Mouse (Mus musculus) hindbrain, embryonic 12.5 days (tissue): Measurements from ENCODE around the gene Usp7. TPM values are rescaled to one million over a fixed set of nuclear protein-coding genes. Genes with fewer than 3 reads are reported as not detected.

Experiments
- ATAC-seq: fragments of 200-750 bp; cut with Nextera tagmentation; 2 replicates; pipeline ENCODE4 v1.8.0; 2017; ENCODE audit warnings: moderate TSS enrichment; ENCODE audit not compliant: low FRiP score
- H3K27ac ChIP-seq: fragments of 300-500 bp; sonication (generic); 2 replicates; pipeline ENCODE4 v1.5.1; 2016; ENCODE audit warnings: mild to moderate bottlenecking
- H3K27me3 ChIP-seq: fragments of 300-500 bp; sonication (generic); 2 replicates; pipeline ENCODE4 v1.6.1; 2016; ENCODE audit warnings: mild to moderate bottlenecking
- H3K36me3 ChIP-seq: fragments of 300-500 bp; sonication (generic); 2 replicates; pipeline ENCODE4 v1.6.1; 2016; ENCODE audit warnings: mild to moderate bottlenecking
- H3K4me1 ChIP-seq: fragments of 300-500 bp; sonication (generic); 2 replicates; pipeline ENCODE4 v1.6.1; 2016
- H3K4me2 ChIP-seq: fragments of 300-500 bp; sonication (generic); replicated peaks from 2 replicates; pipeline ENCODE4 v1.6.1; 2016; ENCODE audit warnings: mild to moderate bottlenecking
- H3K4me3 ChIP-seq: fragments of 300-500 bp; sonication (generic); 2 replicates; pipeline ENCODE4 v1.5.1; 2016; ENCODE audit warnings: mild to moderate bottlenecking
- H3K9ac ChIP-seq: fragments of 300-500 bp; sonication (generic); 2 replicates; pipeline ENCODE4 v1.6.1; 2016; ENCODE audit warnings: mild to moderate bottlenecking, moderate library complexity
- H3K9me3 ChIP-seq: fragments of 300-500 bp; sonication (generic); replicated peaks from 2 replicates; pipeline ENCODE4 v1.6.1; 2016; ENCODE audit warnings: mild to moderate bottlenecking
- WGBS: fragments of 180-500 bp; shearing (Covaris S2); methylation state at CpG from one replicate; pipeline ENCODE4 v1.1.7; 2016; 5-methylcytosine and 5-hydroxymethylcytosine counted together
- polyA plus RNA-seq: library from polyadenylated mRNA; unstranded; fragments of >200 nt; fragmentation: Nextera tagmentation; extraction: Ambion mirVana; gene quantifications from 2 replicates; pipeline ENCODE4 v1.2.1, GENCODE M21; 2016

Usp7 gene
- polyA plus RNA-seq, 1 experiment from 2014 or later, result 34.9 TPM

DNA sequence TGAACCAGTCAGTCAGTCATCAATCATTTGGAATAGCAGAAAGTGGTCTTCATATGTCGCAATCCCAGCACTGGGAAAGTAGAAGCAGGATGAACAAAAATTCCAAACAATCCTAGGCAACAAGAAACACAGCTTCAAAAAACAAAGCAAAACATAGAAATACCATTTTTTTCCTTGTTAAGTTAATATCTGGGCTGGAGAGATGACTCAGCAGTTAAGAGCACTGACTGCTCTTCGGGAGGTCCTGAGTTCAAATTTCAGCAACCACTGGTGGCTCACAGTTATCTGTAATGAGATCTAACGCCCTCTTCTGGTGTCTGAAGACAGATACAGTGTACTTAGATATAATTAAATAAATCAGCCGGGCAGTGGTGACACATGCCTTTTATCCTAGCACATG lies 30.5 kb upstream of the Usp7 start:
- no peaks in the 10 kb centered on the region for H3K27me3 ChIP-seq
- WGBS, result 82% methylated on average over 4 of the region's 4 CpGs
- H3K4me3 ChIP-seq, result no peak overlapping the region
- H3K36me3 ChIP-seq, result no peaks in the 10 kb centered on the region
- H3K9ac ChIP-seq, result no peak overlapping the region
- ATAC-seq, result no peak
- H3K4me1 ChIP-seq, result no peaks in the 10 kb centered on the region
- no peak overlapping the region for H3K27ac ChIP-seq
- no peaks in the 10 kb centered on the region for H3K9me3 ChIP-seq
- H3K4me2 ChIP-seq, result no peak overlapping the region

DNA sequence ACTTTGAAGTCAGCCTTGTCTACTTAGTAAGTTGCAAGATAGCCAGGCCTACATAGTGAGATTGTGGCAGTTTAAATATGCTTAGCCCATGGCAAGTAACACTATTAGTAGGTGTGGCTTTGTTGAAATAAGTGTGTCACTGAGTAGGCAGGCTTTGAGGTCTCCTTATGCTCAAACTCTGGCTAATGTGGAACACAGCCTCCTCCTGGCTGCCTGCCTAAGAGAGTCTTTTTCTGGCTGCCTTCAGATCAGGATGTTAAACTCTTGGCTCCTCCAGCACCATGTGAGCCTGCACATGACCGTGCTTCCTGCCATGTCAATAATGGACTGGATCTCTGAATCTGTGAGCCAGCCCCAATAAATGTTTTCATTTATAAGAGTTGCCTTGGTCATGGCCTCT lies 29.3 kb upstream of the Usp7 start:
- Histone ChIP-seq H3K27me3 (no peaks in the 10 kb centered on the region), H3K9me3 (no peaks in the 10 kb centered on the region), H3K36me3 (no peaks in the 10 kb centered on the region), H3K27ac (no peak overlapping the region), H3K4me3 (no peak overlapping the region), H3K4me1 (no peaks in the 10 kb centered on the region), H3K4me2 (no peak overlapping the region), H3K9ac (no peak overlapping the region)
- WGBS, result 77% methylated on average over 1 of the region's 1 CpGs
- no peak for ATAC-seq

DNA sequence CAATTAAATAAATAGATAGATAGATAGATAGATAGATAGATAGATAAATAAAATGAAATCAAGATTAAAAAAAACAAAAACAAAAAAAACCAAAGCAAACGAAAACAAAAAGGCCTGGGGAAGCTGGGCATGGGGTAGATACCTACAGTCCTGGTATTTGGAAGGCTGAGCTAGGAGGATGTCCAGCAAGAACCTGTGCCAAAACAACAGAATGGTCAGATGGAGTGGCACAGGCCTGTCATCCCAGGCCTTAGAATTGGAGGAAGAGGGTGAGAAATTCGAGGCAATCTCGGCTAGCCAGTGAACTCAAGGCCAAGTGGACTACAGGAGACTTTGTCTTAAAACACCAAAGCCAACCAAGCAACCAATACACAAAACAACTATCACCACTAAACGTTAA lies 25.8 kb upstream of the Usp7 start:
- no peak overlapping the region for H3K4me2 ChIP-seq
- no peaks in the 10 kb centered on the region for H3K9me3 ChIP-seq
- no peaks in the 10 kb centered on the region for H3K4me1 ChIP-seq
- WGBS, result 82% methylated on average over 4 of the region's 4 CpGs
- no peaks in the 10 kb centered on the region for H3K27me3 ChIP-seq
- no peak overlapping the region for H3K27ac ChIP-seq
- H3K9ac ChIP-seq, result no peak overlapping the region
- no peak for ATAC-seq
- no peaks in the 10 kb centered on the region for H3K36me3 ChIP-seq
- no peak overlapping the region for H3K4me3 ChIP-seq

DNA sequence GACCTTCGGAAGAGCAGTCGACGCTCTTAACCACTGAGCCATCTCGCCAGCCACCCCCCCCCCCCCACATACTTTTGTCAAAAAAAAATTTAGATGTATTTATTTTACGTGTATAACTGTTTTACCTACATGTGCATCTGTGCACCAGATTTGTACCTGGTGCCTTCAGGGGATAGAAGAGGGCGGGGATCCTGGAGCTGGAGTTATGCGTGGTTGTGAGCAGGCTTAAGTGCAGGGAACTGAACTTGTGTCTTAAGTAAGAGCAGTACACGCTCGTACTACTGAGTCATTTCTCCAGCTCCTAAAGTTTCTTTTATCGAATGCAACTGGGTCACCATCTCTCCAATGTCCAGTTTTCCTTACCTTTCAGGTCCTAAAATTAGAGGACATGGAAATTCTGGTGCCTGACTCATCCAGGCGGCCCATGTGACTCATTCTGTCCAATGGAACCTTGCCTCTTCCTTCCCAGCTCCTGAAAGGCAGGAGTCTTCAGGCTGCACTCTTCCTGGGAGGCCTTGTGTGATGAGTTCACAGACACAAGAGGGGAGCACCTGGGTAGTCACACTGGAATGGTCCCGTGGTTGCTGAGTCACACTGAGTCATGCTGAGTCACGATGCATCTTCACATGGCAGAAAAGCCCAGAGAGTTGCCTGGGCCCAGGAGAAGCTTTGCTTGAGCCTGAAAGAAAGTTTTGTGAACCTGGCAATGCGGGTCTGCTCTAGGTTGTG lies 18.5 kb upstream of the Usp7 start:
- Histone ChIP-seq H3K9ac (no peak overlapping the region), H3K4me1 (no peaks in the 10 kb centered on the region), H3K9me3 (no peaks in the 10 kb centered on the region), H3K4me3 (no peak overlapping the region), H3K27ac (no peak overlapping the region), H3K4me2 (no peak overlapping the region), H3K36me3 (no peaks in the 10 kb centered on the region), H3K27me3 (no peaks in the 10 kb centered on the region)
- WGBS, result 91% methylated on average over 14 of the region's 14 CpGs
- ATAC-seq, result no peak

DNA sequence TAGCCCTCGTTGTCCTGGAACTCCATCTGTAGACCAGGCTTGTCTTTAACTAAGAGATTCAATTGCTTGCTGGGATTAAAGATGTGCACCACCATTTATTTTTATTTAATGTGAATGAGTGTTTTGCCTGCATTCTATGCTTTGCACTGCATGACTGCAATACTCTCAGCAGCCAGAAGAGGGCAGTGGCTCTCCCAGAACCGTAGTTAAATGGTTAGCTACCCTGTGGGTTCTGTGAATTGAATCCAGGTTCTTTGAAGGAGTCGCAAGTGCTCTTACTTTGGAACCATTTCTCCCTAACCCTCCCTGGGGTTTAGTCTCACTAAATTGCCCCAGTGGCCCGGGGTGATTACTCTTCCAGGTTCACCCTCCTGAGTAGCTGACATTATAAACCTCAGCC lies 14.6 kb upstream of the Usp7 start:
- no peak overlapping the region for H3K4me3 ChIP-seq
- H3K9ac ChIP-seq, result no peak overlapping the region
- H3K9me3 ChIP-seq, result no peaks in the 10 kb centered on the region
- no peaks in the 10 kb centered on the region for H3K36me3 ChIP-seq
- no peak for ATAC-seq
- H3K27me3 ChIP-seq, result no peaks in the 10 kb centered on the region
- H3K4me2 ChIP-seq, result no peak overlapping the region
- 19% methylated on average over 4 of the region's 4 CpGs for WGBS
- H3K27ac ChIP-seq, result no peak overlapping the region
- no peaks in the 10 kb centered on the region for H3K4me1 ChIP-seq

DNA sequence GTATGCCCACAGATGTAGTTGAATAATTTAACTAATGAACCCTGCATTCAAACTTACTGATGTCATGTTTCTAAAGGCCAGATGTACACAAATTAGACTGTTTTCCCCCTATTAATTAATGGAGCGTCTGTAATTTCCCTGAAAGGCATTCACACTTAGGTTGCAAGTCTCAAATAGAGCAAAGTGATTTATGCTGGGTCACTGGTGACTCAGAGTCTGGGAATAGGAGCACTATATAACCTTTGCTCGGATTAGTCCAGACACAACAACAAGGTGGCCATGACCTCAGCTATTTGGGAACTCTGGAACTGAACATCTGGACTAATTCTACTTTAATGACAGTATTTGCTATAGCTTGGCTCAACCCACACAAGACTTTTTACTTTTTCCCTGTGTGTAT lies 3.8 kb upstream of the Usp7 start:
- Histone ChIP-seq H3K36me3 (no peaks in the 10 kb centered on the region), H3K4me3 (no peak overlapping the region), H3K9ac (no peak overlapping the region), H3K4me1 (no peaks in the 10 kb centered on the region), H3K27ac (no peak overlapping the region), H3K4me2 (no peak overlapping the region), H3K9me3 (0 out of 2 replicates have a peak, but pooled peaks cover 7% of the 10 kb centered on the region), H3K27me3 (no peaks in the 10 kb centered on the region)
- WGBS, result 69% methylated on average over 2 of the region's 2 CpGs
- ATAC-seq, result no peak

DNA sequence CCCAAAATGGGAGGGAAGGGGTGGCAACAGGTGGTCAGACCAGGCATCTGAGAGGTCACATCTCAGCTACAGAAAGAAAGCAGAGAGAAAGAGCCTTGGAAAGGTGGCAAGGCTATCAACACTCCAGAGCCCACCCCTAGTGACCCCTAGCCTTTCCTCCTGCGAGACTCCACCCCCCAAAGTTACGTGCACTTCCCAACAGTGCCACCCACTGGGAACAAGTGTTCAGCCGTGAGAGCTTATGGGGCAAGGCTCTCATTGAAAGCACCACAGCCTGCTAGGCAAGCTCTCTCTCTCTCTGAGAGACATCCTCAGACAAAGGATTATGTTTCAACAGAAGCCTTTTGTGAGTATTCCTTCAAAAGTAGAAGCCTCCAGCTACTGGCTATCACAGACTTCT lies 2.8 kb upstream of the Usp7 start:
- no peaks in the 10 kb centered on the region for H3K36me3 ChIP-seq
- H3K4me3 ChIP-seq, result no peak overlapping the region
- 9% methylated on average over 3 of the region's 3 CpGs for WGBS
- no peaks in the 10 kb centered on the region for H3K4me1 ChIP-seq
- ATAC-seq, result no peak
- H3K27me3 ChIP-seq, result no peaks in the 10 kb centered on the region
- H3K9ac ChIP-seq, result no peak overlapping the region
- no peak overlapping the region for H3K27ac ChIP-seq
- no peak overlapping the region for H3K4me2 ChIP-seq
- 0 out of 2 replicates have a peak, but pooled peaks cover 3% of the 10 kb centered on the region for H3K9me3 ChIP-seq

DNA sequence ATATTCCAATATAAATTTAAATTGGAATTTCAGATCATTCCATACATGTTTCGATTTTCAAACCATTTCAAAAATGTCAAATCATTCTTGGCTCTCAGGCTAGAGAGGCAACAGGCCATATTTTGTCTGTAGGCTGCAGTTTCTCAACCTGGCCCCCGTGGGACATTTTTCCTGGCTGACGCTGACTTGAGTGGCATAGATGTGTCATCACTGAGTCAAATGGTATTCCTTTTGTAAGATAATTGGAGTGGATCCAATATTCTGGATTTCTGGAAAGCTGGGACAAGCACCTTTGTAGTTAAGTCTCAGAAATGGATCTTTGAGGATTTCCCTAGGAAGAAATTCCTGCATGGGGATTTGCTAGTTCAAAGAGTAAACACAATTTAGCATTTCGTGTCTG lies 1.2 kb downstream of the Usp7 start:
- 91% methylated on average over 4 of the region's 4 CpGs for WGBS
- no peaks in the 10 kb centered on the region for H3K27me3 ChIP-seq
- peaks cover 4% of the 10 kb centered on the region; the same call in 1 of the 2 replicates for H3K4me1 ChIP-seq

DNA sequence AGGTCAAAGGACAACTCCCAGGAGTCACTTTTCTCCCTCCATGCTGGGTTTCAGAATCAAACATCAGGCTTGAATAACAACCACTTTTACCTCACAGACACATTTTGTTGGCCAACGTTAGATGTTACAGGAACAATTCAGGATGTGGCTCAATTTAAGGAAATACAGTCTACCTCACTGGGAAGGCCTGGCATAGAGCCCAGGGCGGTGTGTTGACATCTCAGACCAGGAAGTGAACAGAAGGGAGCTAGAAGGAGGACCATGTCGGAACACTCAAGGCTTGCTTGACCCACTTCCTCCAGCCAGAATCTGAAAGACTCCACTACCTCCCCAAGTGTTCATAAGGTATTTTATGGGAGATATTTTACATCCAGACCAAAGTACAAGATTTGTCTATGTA lies 7.4 kb downstream of the Usp7 start:
- no peak for ATAC-seq
- Histone ChIP-seq H3K4me1 (peaks cover 4% of the 10 kb centered on the region; the same call in 1 of the 2 replicates), H3K36me3 (no peaks in the 10 kb centered on the region), H3K9ac (no peak overlapping the region), H3K27ac (no peak overlapping the region), H3K27me3 (no peaks in the 10 kb centered on the region), H3K9me3 (no peaks in the 10 kb centered on the region), H3K4me3 (no peak overlapping the region), H3K4me2 (no peak overlapping the region)
- 75% methylated on average over 3 of the region's 3 CpGs for WGBS

More for the DNA sequence above, 1.2 kb downstream of the Usp7 start:
- H3K9ac ChIP-seq, result no peak overlapping the region
- H3K36me3 ChIP-seq, result no peaks in the 10 kb centered on the region
- H3K9me3 ChIP-seq, result no peaks in the 10 kb centered on the region
- no peak overlapping the region for H3K4me2 ChIP-seq
- no peak overlapping the region for H3K27ac ChIP-seq
- no peak overlapping the region for H3K4me3 ChIP-seq
- ATAC-seq, result no peak

DNA sequence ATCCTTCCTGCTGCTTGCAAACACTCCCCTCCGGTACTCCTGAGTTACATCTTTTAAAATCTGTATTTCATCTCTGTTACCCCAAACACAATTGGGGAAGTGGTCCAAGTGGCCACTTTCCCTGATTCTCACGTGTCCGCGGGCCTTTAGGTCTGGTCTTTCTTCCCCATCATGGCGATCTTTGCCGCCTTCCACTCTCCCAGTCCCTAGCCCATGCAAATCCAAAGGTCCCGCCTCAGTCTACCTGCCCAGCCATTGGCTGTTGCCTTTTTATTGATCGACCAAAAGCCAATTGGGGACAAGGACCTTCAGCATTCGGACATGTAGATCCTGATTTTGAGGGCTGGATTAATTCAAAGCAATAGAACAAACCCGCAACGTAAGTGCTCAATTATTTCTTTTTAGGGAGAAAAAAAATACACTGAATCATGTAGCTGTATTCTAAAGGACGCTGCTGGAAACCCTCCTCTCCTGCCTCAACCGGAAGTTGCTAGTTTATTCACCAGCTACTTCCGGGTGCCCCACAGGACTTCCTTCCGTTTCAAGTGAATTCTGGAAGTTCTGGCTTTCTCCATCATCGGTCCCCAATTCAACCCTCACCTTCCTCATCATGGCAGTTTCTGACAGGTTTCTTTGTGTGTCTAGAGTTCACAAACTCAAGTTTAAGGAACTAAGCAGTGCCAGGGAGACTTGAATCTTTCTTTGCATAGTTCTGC lies 8.8 kb downstream of the Usp7 start:
- WGBS, result 79% methylated on average over 16 of the region's 16 CpGs

DNA sequence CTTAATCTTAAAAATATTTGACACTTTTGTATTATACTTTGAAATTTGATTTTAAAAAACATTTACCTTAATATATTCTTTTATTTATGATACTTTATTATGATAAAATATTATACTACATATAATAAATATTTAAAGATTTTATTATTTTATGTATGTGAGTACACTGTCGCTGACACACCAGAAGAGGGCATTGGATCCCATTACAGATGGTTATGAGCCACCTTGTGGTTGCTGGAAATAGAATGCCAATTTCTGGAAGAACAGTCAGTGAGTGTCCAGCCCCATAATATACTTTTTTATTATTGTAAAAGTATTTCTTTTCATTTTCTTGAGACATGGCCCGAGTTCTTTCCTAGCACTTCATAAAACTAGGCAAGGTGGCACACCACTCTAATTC lies 10.4 kb downstream of the Usp7 start:
- Histone ChIP-seq H3K27me3 (no peaks in the 10 kb centered on the region), H3K4me2 (no peak overlapping the region), H3K36me3 (no peaks in the 10 kb centered on the region), H3K4me1 (no peaks in the 10 kb centered on the region), H3K9ac (no peak overlapping the region), H3K4me3 (no peak overlapping the region), H3K27ac (no peak overlapping the region), H3K9me3 (no peaks in the 10 kb centered on the region)
- 96% methylated on average over 2 of the region's 2 CpGs for WGBS
- ATAC-seq, result no peak

More for the DNA sequence above, 8.8 kb downstream of the Usp7 start:
- no peaks in the 10 kb centered on the region for H3K9me3 ChIP-seq
- H3K27ac ChIP-seq, result no peak overlapping the region
- H3K27me3 ChIP-seq, result no peaks in the 10 kb centered on the region
- no peaks in the 10 kb centered on the region for H3K36me3 ChIP-seq
- ATAC-seq, result no peak
- no peak overlapping the region for H3K9ac ChIP-seq
- H3K4me3 ChIP-seq, result no peak overlapping the region
- H3K4me2 ChIP-seq, result no peak overlapping the region
- H3K4me1 ChIP-seq, result peaks cover 4% of the 10 kb centered on the region; the same call in 1 of the 2 replicates

DNA sequence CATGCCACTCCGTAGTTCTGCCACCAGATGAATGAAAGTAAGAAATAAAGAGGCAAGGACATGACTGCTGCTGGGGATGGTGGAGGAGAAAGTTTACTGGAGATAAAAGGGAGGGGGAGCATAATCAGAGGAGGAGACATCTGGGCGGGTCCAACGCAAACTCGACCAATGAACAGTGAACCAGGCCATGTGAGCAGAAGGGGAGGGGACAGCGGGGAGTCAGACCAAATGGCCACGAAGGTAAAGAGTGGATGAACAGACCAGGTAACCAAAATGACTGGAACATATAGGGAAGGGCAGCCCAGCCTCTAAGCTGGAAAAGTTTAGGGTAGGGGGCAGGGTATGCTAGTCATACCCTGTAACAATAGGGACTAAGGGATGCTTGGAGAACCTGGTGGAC lies 10.9 kb downstream of the Usp7 start:
- Histone ChIP-seq H3K27ac (no peak overlapping the region), H3K27me3 (no peaks in the 10 kb centered on the region), H3K4me3 (no peak overlapping the region), H3K36me3 (no peaks in the 10 kb centered on the region), H3K4me2 (no peak overlapping the region), H3K9me3 (no peaks in the 10 kb centered on the region), H3K4me1 (no peaks in the 10 kb centered on the region), H3K9ac (no peak overlapping the region)
- WGBS, result 64% methylated on average over 6 of the region's 6 CpGs
- ATAC-seq, result no peak

DNA sequence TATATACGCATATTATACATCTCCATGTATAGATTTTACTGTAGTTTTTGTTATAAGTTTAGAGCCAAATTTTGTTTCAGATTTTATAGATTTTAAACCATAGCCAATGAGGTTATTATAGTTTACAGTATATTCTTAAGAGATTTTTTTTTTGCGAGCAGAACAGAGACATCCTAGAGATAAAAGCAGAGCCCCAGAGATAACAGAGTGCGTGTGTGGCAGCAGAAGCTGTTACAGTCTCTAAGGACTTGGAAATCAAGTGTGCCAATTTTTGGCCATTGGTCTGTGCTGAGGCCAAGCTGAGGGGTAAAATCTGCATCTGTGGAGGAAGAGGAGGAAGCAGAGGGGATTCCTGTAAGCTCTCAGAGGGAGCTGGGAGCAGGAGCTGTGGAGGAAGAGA lies 11.9 kb downstream of the Usp7 start:
- Histone ChIP-seq H3K36me3 (no peaks in the 10 kb centered on the region), H3K27ac (no peak overlapping the region), H3K27me3 (no peaks in the 10 kb centered on the region), H3K4me2 (no peak overlapping the region), H3K9ac (no peak overlapping the region), H3K4me1 (no peaks in the 10 kb centered on the region), H3K9me3 (no peaks in the 10 kb centered on the region), H3K4me3 (no peak overlapping the region)
- 89% methylated on average over 3 of the region's 3 CpGs for WGBS
- ATAC-seq, result no peak
